Mouse (Mus musculus) left cerebral cortex, postnatal 36 days (tissue): ENCODE measurements around the gene Lnx1. TPM values are rescaled to one million over a fixed set of nuclear protein-coding genes. Genes with fewer than 3 reads are reported as not detected.
A peak's percentile ranks its signal among the peaks of the same experiment; 100 is the strongest.

Source experiments
- DNase-seq, 2 experiments: peaks; one replicate each; pipeline ENCODE4 v3.0.0; 2021 to 2022; ENCODE audit warnings: low spot score in 2 of 2, mixed read lengths in 1 of 2
- intact Hi-C: fragments of 180-260 bp; cut with DNase I; formaldehyde crosslinking; loops from one replicate; pipeline ENCODE4 v1.15.1; 2025
- total RNA-seq, 2 experiments: library from RNA; stranded (reverse); gene quantifications; 2 replicates each; pipeline ENCODE4 v1.2.3; 2021

Lnx1 gene
- total RNA-seq: 10 to 100 TPM; 25.1 to 25.8 TPM

GRCm38 (mm10) chr5:74702766-74703165 lies at the start of gene Lnx1:
Gene Lnx1, minus strand, starts transcription at chr5:74702912.
- intact Hi-C loops: no loop called here
- no peak for DNase-seq

- DNase-seq: no peak
- intact Hi-C loops: no loop called here
Observed at GRCm38 (mm10) chr5:74750501-74750900, 47.8 kb upstream of the Lnx1 start.

DNA sequence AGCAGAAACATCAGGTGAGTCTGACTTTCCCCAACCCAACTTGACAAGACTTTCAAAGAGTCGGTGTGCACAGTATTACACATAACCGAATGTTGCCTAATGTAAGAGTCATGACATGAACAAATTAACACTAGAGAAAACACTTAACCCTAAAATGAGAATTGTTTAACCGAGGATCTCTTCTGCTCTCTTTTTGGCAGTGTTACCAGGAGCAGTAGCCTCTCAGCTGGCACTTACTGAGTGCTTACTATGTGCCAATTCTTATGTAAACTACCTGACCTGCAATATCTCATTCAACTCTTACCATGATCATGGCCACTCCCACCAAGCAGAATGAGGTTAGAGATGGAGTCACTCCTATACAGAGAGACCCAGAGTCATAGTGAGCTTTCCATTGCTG lies 44.8 kb upstream of the Lnx1 start:
- intact Hi-C loops: no loop called here
- no peak for DNase-seq

- peak in 1 of 2 experiments; percentile 18 for DNase-seq
- intact Hi-C loops: no loop called here
Observed at GRCm38 (mm10) chr5:74740951-74741350, 38.2 kb upstream of the Lnx1 start.

DNA sequence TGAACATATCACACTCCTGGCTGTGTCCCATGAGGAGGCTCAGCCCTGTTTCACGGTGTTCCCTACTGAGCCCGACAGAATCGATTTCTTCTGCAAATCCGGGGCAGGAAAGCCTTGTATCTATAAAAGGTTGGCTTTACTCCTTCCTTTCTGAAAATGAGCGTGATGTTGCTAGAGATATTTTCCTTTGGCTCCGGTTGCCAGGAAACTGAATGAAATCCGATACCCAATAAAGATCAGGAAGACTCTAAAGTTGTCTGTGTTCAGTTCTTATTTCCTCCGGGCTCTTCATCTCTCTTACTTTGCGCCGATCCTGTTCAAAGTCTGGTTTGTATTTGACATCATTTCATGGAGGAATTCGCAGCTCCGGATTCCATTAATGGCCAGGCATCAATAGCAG lies 36.7 kb upstream of the Lnx1 start:
- peak in 1 of 2 experiments; percentile 10 for DNase-seq
- intact Hi-C loops: no loop called here

DNA sequence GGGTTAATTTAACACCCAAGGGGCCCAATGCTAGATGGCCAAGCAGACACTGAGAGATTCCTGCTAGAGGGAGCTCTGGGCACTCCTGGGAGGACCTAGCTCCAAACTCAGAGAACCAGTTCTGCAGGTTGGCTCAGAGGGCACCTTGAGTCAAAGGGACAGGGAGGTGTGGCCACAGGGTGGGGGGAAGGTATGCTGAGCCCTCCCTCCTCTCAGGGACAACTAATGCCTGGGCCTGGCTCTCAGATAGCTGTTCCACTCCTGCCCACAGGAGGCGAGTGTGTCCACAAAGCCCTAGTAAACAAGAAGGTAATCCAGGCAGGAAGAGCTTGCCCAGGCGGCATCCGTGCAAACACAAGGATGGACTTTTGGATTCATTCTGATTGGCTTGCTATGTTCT lies 35.6 kb upstream of the Lnx1 start:
- DNase-seq: no peak
- intact Hi-C loops: no loop called here

- no peak for DNase-seq
- intact Hi-C loops: no loop called here
Observed at GRCm38 (mm10) chr5:74733885-74734558, 31.3 kb upstream of the Lnx1 start.

- intact Hi-C loops: no loop called here
- no peak for DNase-seq
Observed at GRCm38 (mm10) chr5:74732613-74733012, 29.9 kb upstream of the Lnx1 start.

GRCm38 (mm10) chr5:74730601-74731000 lies 27.9 kb upstream of the Lnx1 start:
- intact Hi-C loops: no loop called here
- DNase-seq: no peak

DNA sequence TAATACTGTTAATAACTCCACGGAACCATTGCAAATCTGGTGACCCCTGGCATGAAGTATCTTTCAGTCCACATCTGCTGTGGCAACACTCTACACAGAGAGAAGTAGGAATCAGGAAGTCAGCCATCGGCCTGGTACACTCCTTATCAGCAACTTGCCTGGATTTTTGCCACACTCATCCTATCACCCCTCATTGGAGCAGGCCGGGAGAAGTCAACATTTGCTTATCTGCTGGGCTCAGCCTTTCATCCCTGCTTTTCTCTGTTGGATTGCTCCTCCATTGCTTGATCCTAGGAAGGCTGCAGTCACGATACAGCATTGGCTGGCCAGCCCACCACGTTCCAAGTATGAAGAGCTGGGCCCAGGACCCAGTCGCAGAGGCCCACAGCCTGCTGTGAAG lies 26.9 kb upstream of the Lnx1 start:
- DNase-seq: no peak
- intact Hi-C loops: no loop called here

GRCm38 (mm10) chr5:74728186-74728585 lies 25.5 kb upstream of the Lnx1 start:
- intact Hi-C loops: no loop called here
- no peak for DNase-seq

DNA sequence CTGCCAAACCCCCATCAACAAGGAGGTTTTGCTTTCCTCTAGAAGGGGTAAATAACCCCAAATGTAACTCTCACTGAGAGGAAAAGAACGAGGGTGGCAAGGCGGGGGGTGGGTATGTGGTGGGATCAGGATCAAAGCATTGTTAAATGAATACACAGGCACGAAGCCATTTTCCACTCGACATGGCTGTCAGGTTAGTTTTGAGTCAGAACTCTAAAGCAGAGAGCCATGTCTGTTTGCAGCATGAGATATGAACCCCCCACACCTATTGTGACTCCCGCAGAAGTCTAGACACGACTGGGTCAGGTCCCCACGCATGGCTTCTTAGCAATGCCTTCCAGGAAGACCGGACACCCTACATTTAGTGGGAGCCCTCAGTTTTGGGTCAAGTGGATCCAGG lies 24.6 kb upstream of the Lnx1 start:
- DNase-seq: no peak
- intact Hi-C loops: no loop called here

DNA sequence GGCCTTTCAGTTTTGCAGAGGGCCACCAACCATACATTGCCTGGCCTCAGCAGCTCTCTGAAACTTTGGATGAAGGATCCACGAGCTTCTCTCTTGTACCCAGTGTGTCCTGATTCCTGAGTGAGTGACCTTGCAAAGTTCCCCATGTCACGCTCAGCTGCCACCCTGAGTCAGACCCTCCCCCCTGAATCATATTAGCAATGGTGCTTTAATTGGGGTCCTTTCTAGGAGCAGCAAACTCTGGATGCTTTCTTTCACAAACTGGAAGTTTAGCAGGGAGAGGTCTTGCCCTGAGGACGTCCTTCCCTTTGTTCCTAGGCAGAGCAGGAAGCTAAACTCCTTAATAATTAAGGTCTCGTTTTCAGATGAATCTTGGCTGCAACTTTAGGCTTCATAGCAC lies 22.8 kb upstream of the Lnx1 start:
- no peak for DNase-seq
- intact Hi-C loops: no loop called here

DNA sequence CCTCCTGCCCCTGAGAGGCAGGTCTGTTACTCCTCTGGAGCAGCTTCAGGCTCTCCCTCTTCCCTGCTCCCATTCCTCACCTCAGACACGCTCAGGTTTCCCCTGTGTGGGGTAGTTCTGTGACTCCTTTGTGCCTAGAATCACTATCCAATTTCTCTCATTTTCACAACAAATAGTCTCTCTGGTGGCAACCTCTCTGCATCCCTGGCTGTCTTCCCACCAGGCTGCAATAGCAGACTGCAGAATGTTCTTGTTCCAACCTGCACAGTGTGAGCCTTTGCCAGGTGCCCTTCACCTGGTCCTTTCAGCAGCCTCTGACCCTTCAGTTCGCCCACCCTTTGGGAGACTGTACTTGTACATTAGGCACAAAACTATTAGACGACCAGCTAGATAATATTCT lies 19.1 kb upstream of the Lnx1 start:
- intact Hi-C loops: no loop called here

GRCm38 (mm10) chr5:74720661-74721060 lies 17.9 kb upstream of the Lnx1 start:
- DNase-seq: no peak
- intact Hi-C loops: no loop called here

More for the DNA sequence above, 19.1 kb upstream of the Lnx1 start:
- no peak for DNase-seq

DNA sequence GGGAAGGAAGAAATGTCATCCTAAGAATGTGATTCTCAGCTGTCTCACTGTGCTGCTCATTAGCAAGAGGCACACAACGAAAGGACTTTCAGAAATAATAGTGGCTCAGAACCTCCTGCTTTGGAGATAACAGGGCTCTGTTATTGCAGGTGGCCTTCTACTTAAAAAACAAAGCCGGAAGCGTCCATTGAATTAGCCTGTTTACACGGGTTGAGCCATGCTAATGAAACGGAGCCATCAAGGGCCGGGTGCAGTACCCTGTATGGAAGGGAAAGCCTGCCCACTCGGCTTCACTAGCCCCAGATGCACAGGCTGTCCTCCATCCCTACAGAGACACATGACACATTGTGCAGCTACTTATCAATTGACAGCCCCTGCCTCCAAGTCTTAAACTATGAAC lies 13.5 kb upstream of the Lnx1 start:
- intact Hi-C loops: no loop called here
- no peak for DNase-seq

GRCm38 (mm10) chr5:74712811-74713210 lies 10.1 kb upstream of the Lnx1 start:
- intact Hi-C loops: no loop called here
- no peak for DNase-seq

GRCm38 (mm10) chr5:74711988-74712387 lies 9.3 kb upstream of the Lnx1 start:
- no peak for DNase-seq
- intact Hi-C loops: no loop called here

DNA sequence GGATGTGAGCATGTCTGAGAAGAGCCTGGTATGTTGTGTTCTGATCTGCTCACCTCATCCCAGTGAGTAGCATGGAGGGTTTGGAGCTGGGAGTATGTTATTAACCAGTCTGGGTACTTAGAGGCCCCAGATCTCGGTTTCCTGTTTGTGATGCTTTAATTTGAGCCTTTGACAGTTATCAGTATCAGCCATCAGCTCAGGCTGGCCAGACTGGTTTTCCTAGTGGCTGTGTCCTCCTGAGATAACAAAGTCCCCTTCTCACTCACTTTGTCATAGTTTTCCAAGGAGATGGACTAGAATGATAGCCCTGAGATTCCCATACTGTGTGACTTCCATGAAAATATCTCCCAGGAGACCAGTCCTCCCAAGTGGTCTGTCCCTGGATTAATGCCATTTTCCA lies 8.3 kb upstream of the Lnx1 start:
- intact Hi-C loops: no loop called here
- DNase-seq: no peak

GRCm38 (mm10) chr5:74710181-74710580 lies 7.5 kb upstream of the Lnx1 start:
- intact Hi-C loops: no loop called here
- DNase-seq: no peak

GRCm38 (mm10) chr5:74704460-74704790 lies 1.7 kb upstream of the Lnx1 start:
- intact Hi-C loops: no loop called here
- peak in 1 of 2 experiments; percentile 29 for DNase-seq

DNA sequence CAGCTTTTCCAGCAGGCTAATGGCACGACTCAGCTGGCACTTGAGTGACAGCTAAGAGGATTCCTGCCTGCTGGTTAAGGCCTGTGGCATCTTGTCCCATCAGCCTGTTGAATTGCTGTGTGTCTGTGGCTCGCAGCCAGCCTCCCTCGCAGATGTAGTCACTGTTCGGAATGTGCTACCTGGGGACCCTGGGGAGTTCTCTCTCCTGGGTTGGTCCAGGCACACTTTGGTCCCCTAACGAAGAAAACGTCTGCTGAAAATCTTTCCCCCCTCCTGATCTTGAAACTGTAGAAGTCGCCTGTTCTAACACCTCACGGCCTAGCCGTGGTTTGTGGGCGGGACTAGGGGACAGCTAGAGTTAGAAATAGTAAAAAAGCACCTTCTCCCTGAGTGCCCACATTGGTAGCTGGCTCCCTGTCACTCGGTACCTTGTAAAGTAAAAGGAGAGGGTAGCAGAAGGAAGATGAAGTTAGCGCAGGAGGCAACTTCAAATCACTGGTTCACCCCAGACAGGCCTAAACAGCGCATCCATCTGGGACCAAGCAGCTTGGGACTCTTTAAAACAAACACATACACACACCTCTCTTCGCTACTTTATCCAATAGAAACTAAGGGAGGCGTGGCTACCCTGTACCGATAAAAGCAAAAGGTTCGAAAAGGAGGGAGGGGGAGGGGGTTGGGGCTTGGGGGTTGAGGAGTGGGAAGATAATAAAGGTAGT lies 1.2 kb upstream of the Lnx1 start:
- no peak for DNase-seq
- intact Hi-C loops: no loop called here
